Mouse (Mus musculus) forebrain, postnatal 0 days (tissue): ENCODE measurements at regions not wholly inside any gene's neighbourhood (a gene's known extent, or its start where the extent isn't known, plus 50 kb on each side); places are given as distances from the start of the nearest gene placed in this dataset.

Experiments used
- ATAC-seq: fragments of 200-750 bp; cut with Nextera tagmentation; 2 replicates; pipeline ENCODE4 v1.8.0; 2017; ENCODE audit warnings: mild to moderate bottlenecking, moderate library complexity
- DNase-seq: peaks from one replicate; pipeline ENCODE4 v3.0.0-alpha.2; 2015
- H3K27ac ChIP-seq: fragments of 300-500 bp; sonication (generic); 2 replicates; pipeline ENCODE4 v1.5.1; 2014; ENCODE audit warnings: low read depth, mild to moderate bottlenecking, antibody characterized with exemption, low read length, moderate library complexity, mixed read lengths
- H3K27me3 ChIP-seq: fragments of 300-500 bp; sonication (generic); 2 replicates; pipeline ENCODE4 v1.6.1; 2014; ENCODE audit warnings: mild to moderate bottlenecking, low read length, mixed read lengths; ENCODE audit not compliant: insufficient read depth
- H3K36me3 ChIP-seq: fragments of 300-500 bp; sonication (generic); 2 replicates; pipeline ENCODE4 v1.6.1; 2014; ENCODE audit warnings: mild to moderate bottlenecking, moderate library complexity; ENCODE audit not compliant: insufficient read depth
- H3K4me1 ChIP-seq: fragments of 300-500 bp; sonication (generic); 2 replicates; pipeline ENCODE4 v1.6.1; 2014; ENCODE audit warnings: antibody characterized with exemption; ENCODE audit not compliant: insufficient read depth
- H3K4me2 ChIP-seq: fragments of 300-500 bp; sonication (generic); 2 replicates; pipeline ENCODE4 v1.6.1; 2014; ENCODE audit warnings: low read depth, mild to moderate bottlenecking, moderate library complexity
- H3K4me3 ChIP-seq: fragments of 300-500 bp; sonication (generic); 2 replicates; pipeline ENCODE4 v1.5.1; 2014; ENCODE audit warnings: low read depth, low read length, mixed read lengths
- H3K9ac ChIP-seq: fragments of 300-500 bp; sonication (generic); 2 replicates; pipeline ENCODE4 v1.6.1; 2014; ENCODE audit warnings: mild to moderate bottlenecking
- H3K9me3 ChIP-seq: fragments of 300-500 bp; sonication (generic); 2 replicates; pipeline ENCODE4 v1.6.1; 2016; ENCODE audit warnings: low read length
- CTCF ChIP-seq: sonication (generic); IDR thresholded peaks from 2 replicates; pipeline ENCODE4 v1.5.1; 2016; ENCODE audit warnings: antibody characterized with exemption, control low read depth, low read depth
- WGBS: fragments of 180-500 bp; shearing (Covaris S2); extraction: QIAGEN DNeasy Blood & Tissue Kit; methylation state at CpG from one replicate; pipeline ENCODE4 v1.1.7; 2014; 5-methylcytosine and 5-hydroxymethylcytosine counted together

DNA sequence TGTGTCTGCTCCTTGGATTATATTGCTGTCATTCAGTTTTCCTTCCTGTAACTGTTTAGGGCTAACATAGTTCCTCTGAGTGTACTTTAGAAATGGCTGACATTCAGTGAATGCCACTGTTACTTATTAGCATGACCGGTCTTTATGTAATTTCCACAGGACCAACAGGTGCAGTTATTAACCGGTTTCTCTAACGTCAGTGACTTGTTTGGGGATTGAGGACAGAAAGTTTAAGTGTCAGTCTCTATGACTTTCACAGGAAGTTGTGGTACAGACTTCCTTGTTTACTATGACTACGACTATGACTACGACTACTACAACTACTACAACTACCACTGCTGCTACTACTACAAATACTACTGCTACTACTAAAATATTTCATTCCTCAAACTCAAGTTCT is 170.4 kb upstream of the Ptger4 start:
- no peak overlapping the region for H3K27ac ChIP-seq
- H3K4me1 ChIP-seq, result no peaks in the 10 kb centered on the region
- ATAC-seq (no peak), DNase-seq (no peak)
- H3K4me2 ChIP-seq, result no peak overlapping the region
- no peaks in the 10 kb centered on the region for H3K9me3 ChIP-seq
- no peak for TF ChIP-seq CTCF
- H3K27me3 ChIP-seq, result no peaks in the 10 kb centered on the region
- no peaks in the 10 kb centered on the region for H3K36me3 ChIP-seq
- WGBS, result 95% methylated on average over 5 of the region's 5 CpGs
- H3K4me3 ChIP-seq, result no peak overlapping the region
- no peak overlapping the region for H3K9ac ChIP-seq

GRCm38 (mm10) chr15:5416031-5416430 is 172.0 kb upstream of the Ptger4 start:
- no peak overlapping the region for H3K4me3 ChIP-seq
- no peak for DNase-seq
- H3K36me3 ChIP-seq, result no peaks in the 10 kb centered on the region
- no peak for TF ChIP-seq CTCF
- H3K9me3 ChIP-seq, result no peaks in the 10 kb centered on the region
- H3K4me1 ChIP-seq, result no peaks in the 10 kb centered on the region
- H3K27me3 ChIP-seq, result no peaks in the 10 kb centered on the region
- no peak overlapping the region for H3K4me2 ChIP-seq
- ATAC-seq, result no peak
- WGBS, result 90% methylated on average over 3 of the region's 3 CpGs
- H3K27ac ChIP-seq, result no peak overlapping the region
- no peak overlapping the region for H3K9ac ChIP-seq

- Histone ChIP-seq H3K9me3 (no peaks in the 10 kb centered on the region), H3K27ac (no peak overlapping the region), H3K9ac (no peak overlapping the region), H3K4me1 (no peaks in the 10 kb centered on the region), H3K27me3 (no peaks in the 10 kb centered on the region), H3K36me3 (no peaks in the 10 kb centered on the region), H3K4me3 (no peak overlapping the region), H3K4me2 (no peak overlapping the region)
- WGBS, result 87% methylated on average over 3 of the region's 3 CpGs
- DNase-seq, result no peak
- TF ChIP-seq CTCF, result no peak
- no peak for ATAC-seq
Observed at GRCm38 (mm10) chr15:5426641-5427040, 182.7 kb upstream of the Ptger4 start.

DNA sequence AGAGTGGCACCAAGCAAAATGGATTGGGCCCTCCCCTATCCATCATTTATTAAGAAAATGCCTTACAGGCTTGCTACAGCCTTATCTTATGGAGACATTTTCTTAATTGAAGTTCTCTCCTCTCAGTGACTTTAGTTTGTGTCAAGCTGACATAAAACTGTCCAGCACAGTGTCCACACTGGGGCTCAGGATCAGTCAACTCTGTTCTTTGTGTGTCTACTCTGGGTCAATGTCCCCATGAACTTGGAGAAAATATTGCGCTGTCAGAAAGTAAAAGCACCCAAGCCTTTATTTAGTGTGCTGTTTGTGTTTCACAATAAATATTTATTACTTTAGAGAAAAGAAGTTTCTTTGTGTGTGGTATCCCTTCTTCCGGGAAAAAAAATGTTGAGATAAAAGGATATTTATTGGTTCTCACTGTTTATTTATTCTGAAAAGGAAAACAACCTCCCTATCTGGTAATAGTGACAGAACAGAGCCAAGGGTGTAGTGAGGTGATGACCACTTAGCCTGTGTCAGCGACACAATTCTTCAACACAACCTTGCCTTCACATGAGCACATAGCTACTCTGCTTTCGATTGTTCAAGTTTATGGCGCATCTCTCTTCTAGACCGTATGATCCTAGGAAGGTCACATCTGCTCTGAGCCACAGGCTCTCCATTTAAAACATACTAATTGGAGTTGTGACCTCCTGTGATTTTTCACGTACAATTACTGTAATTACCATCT is 183.5 kb upstream of the Ptger4 start:
- no peaks in the 10 kb centered on the region for H3K4me1 ChIP-seq
- H3K4me2 ChIP-seq, result no peak overlapping the region
- no peaks in the 10 kb centered on the region for H3K9me3 ChIP-seq
- no peak overlapping the region for H3K9ac ChIP-seq
- TF ChIP-seq CTCF, result no peak
- WGBS, result 88% methylated on average over 7 of the region's 7 CpGs
- no peak overlapping the region for H3K27ac ChIP-seq
- no peaks in the 10 kb centered on the region for H3K36me3 ChIP-seq
- DNase-seq (no peak), ATAC-seq (no peak)
- no peak overlapping the region for H3K4me3 ChIP-seq
- H3K27me3 ChIP-seq, result no peaks in the 10 kb centered on the region

DNA sequence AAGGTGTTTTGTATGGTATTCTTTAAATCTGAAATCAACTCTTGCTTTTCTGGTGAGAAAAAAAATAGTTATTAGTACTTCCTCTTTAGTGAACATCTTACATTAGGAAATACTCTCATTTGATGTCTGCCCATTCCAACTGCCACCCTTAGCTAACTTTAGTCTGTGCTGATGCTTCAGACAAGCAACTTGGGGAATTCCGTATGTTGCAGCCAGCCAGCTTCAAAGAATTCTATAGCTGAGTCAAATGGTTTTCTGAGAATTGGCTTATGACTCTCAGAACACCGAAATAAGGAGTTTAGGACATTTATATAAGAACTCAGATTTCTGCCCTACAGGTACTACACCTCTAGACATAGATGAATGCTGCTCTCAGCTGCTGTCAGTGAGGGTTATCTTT is 188.0 kb upstream of the Ptger4 start:
- WGBS, result 86% methylated on average over 2 of the region's 2 CpGs
- no peak for ATAC-seq

DNA sequence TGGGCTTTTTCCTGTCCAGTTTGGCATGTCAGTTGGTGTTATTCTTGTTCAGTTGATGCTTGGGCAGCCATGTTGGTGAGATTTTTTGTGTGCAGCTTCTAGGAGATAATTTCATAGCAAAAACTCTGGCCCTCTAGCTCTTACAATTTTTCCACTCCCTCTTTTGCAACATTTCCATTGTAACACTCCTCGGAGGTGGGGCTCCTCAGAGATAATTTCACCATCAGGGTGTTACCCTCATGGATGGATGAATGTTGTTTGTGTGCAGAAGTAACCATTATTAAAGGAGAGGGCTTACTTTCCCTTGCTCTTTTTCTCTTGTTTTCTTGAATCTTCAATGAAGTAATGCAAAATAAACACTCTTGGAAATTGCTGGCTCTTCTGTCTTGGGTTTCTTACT is 193.0 kb upstream of the Ptger4 start:
- no peak overlapping the region for H3K4me2 ChIP-seq
- no peak overlapping the region for H3K9ac ChIP-seq
- H3K27ac ChIP-seq, result no peak overlapping the region
- DNase-seq (no peak), ATAC-seq (no peak)
- 87% methylated on average over 1 of the region's 1 CpGs for whole genome bisulfite sequencing
- no peaks in the 10 kb centered on the region for H3K36me3 ChIP-seq
- TF ChIP-seq CTCF, result no peak
- no peaks in the 10 kb centered on the region for H3K27me3 ChIP-seq
- H3K4me3 ChIP-seq, result no peak overlapping the region
- no peaks in the 10 kb centered on the region for H3K9me3 ChIP-seq
- H3K4me1 ChIP-seq, result no peaks in the 10 kb centered on the region

More for the DNA sequence above, 188.0 kb upstream of the Ptger4 start:
- Histone ChIP-seq H3K9me3 (no peaks in the 10 kb centered on the region), H3K4me2 (no peak overlapping the region), H3K4me1 (no peaks in the 10 kb centered on the region), H3K27ac (no peak overlapping the region), H3K4me3 (no peak overlapping the region), H3K9ac (no peak overlapping the region), H3K27me3 (no peaks in the 10 kb centered on the region), H3K36me3 (no peaks in the 10 kb centered on the region)
- no peak for TF ChIP-seq CTCF
- no peak for DNase-seq

DNA sequence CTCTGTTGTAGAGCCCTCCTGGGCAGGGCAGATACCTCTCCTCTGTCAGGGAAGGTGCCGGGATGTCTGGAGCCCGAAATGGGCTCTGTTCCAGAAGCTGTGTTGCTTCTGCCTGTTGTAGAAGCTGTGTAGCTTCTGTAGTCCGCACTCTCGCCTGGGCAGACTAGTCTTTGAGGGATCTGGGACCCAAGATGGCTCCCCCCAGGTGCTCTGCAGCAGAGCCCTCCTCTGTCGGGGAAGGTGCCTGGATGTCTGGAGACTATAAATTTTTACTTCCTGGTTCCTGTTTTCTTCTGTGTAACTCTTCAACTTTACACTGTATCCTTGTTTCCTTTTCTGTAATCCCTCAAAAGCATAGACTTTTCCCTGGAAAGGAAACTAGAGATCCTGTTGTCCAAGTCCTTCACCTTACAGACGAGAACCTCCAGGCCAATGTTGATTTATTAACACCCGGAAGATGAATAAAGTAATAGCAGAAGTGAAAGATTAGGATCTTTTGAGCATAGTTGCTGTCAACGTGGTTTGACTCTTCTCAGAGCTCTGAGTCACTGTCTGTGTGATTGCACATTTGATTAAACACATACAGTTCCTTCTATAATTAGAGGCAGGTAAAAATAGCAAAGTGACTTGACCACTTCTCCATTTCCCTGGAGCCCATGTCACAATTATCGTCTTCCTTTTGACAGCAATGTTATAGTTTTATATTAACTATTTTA is 202.2 kb upstream of the Ptger4 start:
- Histone ChIP-seq H3K36me3 (no peaks in the 10 kb centered on the region), H3K4me2 (no peak overlapping the region), H3K4me3 (no peak overlapping the region), H3K9ac (no peak overlapping the region), H3K9me3 (no peaks in the 10 kb centered on the region), H3K27ac (no peak overlapping the region), H3K4me1 (no peaks in the 10 kb centered on the region), H3K27me3 (no peaks in the 10 kb centered on the region)
- no peak for TF ChIP-seq CTCF
- ATAC-seq (no peak), DNase-seq (no peak)
- 87% methylated on average over 9 of the region's 9 CpGs for WGBS
